Mouse (Mus musculus): ENCODE data around the gene Mindy4.

GRCm38 (mm10) chr6:55161311-55161761, 41.8 kb upstream of the Mindy4 start:
- TF ChIP-seq POLR2A (IDR thresholded peaks at IDR 0.05; ENCODE audit: control insufficient read depth in 1 of 2, insufficient read depth in 1 of 2, low read depth in 1 of 2, low read length in 2 of 2, poor library complexity in 1 of 2): no peak
- TF ChIP-seq TAL1 (IDR thresholded peaks at IDR 0.05; ENCODE audit: low read length): no peak
- no peak for TF ChIP-seq EP300 (IDR thresholded peaks at IDR 0.05; ENCODE audit: low read depth in 1 of 2, low read length in 2 of 2)
- no peak for TF ChIP-seq RCOR1 (IDR thresholded peaks at IDR 0.05; ENCODE audit: low read depth, low read length)
- TF ChIP-seq HCFC1 (IDR thresholded peaks at IDR 0.05; ENCODE audit: low read depth, low read length): no peak
- TF ChIP-seq CTCF (IDR thresholded peaks at IDR 0.05 in 2 of 3, conservative IDR thresholded peaks at IDR 0.05 in 1 of 3; ENCODE audit: control insufficient read depth in 1 of 3, insufficient read depth in 1 of 3, low read depth in 2 of 3, low read length in 3 of 3, poor library complexity in 1 of 3, severe bottlenecking in 1 of 3): no peak
- TF ChIP-seq POLR2AphosphoS2 (IDR thresholded peaks at IDR 0.05; ENCODE audit: low read length): no peak
- no peak for TF ChIP-seq RAD21 (IDR thresholded peaks at IDR 0.05; ENCODE audit: low read depth, low read length)
- no peak for TF ChIP-seq E2F4 (IDR thresholded peaks at IDR 0.05; ENCODE audit: borderline replicate concordance, low read depth, low read length)
- no peak for TF ChIP-seq NRF1 (IDR thresholded peaks at IDR 0.05; ENCODE audit: insufficient read depth, low read depth, low read length, poor library complexity, severe bottlenecking)
- no peak for TF ChIP-seq CHD1 (IDR thresholded peaks at IDR 0.05; ENCODE audit: low read depth, low read length)
- no peak for TF ChIP-seq ETS1 (IDR thresholded peaks at IDR 0.05; ENCODE audit: low read depth, low read length)

Measured in MEL (cell line).